Mouse (Mus musculus) CD4-positive naive resting alpha-beta T cell, adult 76 days (primary cell): ENCODE data around the gene Pigm. TPM values are rescaled to one million over a fixed set of nuclear protein-coding genes. Genes with fewer than 3 reads are reported as not detected.

Experiments used
- total RNA-seq: library from RNA; stranded (reverse); gene quantifications from one replicate; pipeline ENCODE4 v1.2.4, GENCODE M21; 2023

The Pigm gene
- 29.3 TPM for total RNA-seq

DNA sequence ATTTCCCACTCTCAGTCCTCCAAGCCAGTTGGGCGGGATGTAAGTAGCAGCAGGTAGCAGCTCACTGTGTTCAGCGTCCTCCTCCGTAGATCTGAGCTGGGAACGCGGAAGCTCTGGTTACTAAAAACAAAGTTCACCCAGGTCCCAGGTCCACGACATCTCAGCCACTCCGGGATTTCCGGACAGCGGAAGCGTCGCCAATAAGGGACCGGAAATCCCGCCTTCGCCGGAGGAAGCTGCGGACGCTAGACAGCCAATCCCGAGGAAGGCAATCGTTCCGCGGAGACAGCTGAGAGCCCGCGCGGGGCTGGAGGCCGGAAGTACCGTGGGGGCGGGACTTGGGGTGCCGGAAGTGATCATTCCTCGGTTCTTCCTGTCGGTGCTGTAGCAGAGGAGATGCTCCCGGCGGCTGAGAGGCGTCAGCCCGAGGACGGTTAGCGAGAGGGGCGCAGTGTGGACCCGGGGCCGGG is at the start of gene Pigm:
Pigm (plus strand) TSS at position 349 of the 470 bp plus-strand sequence.

DNA sequence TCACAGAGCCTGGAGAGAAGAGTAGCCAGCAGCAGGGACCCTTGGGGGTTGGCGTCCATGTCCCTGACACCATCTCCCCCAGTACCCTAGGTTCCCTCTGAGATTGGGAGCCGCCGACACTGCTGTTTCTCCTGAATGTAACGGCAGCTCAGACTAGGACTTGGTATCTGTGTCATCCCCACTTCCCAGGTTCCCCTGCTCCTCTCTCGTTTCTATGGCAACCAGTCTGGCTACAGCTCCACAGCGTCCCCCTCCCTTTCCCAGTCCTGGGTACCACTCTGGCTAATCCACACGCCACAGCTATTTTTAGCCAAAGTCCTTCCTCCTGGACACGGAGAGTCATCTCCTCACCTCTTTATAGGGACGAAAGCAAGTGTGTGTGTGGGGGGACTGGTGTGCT is 47.2 kb upstream of the Pigm start, which contains the start of gene Kcnj9:
Kcnj9 (minus strand) TSS at position 188 of the 400 bp plus-strand sequence.

DNA sequence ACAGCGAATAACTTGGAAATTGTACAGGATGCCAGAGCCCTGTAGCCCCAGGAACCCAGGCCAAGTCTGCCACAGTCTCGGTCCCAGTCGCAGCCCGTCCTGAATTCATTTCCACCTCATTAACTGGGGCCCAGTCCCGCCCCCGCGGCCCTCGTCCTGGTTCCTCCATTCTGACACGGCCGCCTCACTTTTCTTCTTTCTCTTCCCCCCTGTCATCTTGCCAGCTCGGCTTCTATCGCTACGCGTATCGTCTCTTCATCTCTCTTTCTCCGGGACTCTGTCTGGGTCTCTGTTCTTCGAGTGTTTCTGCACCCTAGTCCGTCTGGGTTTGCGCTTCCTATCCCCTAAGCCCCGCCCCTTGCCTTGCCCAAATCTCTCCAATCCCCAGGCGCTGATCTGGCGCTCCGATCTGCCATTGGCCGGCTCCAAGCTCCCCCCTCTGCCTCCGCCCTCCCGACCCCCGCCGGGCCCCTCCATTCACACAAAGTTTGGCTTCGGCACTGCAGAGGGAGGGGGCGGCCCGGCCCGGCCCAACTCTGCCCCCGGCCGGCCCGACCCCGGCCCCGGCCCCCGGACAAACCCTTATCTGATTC is 35.5 kb upstream of the Pigm start, which contains the start of gene Kcnj10:
Kcnj10 (plus strand) TSS at position 482 of the 593 bp plus-strand sequence.

Other genes with a start within 250 kb of the Pigm start
- gene Pex19, start 249.8 kb upstream of the Pigm start, total RNA-seq, result 59.1 TPM
- gene Dcaf8, start 228.5 kb upstream of the Pigm start, total RNA-seq, result 108 TPM
- 57.4 TPM for gene Pea15a, start 169.7 kb upstream of the Pigm start, total RNA-seq
- gene Casq1, start 156.7 kb upstream of the Pigm start, total RNA-seq, result not detected
- gene Atp1a4, start 118.1 kb upstream of the Pigm start, total RNA-seq, result not detected
- 18.8 TPM for gene Igsf8, start 114.9 kb upstream of the Pigm start, total RNA-seq
- not detected for gene Atp1a2, start 78.5 kb upstream of the Pigm start, total RNA-seq
- gene Kcnj9, start 47.2 kb upstream of the Pigm start, total RNA-seq, result 0.26 TPM
- 1.5 TPM for gene Kcnj10, start 35.3 kb upstream of the Pigm start, total RNA-seq
- gene Slamf9, start 98.8 kb downstream of the Pigm start, total RNA-seq, result 0.59 TPM
- 1.3 TPM for gene Igsf9, start 105.2 kb downstream of the Pigm start, total RNA-seq
- gene Tagln2, start 123.5 kb downstream of the Pigm start, total RNA-seq, result 182 TPM
- 0.47 TPM for gene Cfap45, start 144.3 kb downstream of the Pigm start, total RNA-seq
- not detected for gene Vsig8, start 179.4 kb downstream of the Pigm start, total RNA-seq
- gene Slamf8, start 214.0 kb downstream of the Pigm start, total RNA-seq, result 0.56 TPM
- gene Fcrl6, start 226.0 kb downstream of the Pigm start, total RNA-seq, result not detected